In the genomic region with DNA sequence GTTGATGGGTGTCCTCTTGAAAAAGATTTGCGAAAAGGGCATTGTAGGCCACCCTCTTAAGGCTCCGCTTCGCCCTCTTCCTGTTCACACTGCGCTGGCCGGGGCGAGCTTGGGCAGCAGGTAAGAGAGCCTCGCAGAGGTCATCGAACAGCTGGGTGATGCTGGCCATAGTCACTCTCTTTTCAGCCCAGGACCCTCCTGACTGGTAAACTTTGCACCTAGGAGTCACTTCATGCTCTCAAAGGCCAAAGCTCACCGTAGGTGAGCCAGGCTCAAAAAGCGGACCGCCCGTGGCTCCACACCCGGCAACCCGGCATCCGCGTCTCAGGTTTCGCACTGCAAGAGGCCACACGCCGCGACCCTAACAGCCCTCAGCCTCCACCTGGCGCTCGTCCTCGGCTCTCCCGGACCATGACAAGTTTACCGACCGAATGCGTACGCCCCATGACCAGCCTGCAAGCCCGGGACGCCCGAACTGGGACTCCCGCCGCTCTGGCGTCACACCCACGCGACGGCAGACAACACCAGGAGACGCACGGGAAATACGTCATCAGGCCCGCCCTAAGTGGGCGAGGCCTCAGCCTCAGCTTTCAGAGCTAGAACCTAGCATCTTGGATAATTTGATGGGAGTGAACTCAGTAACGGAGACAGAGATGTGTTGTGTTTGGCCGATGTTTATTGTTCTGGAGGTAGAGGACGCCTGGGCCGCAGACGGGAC, we compare ENCODE assay signal across 7 mouse cellular contexts. TPM values are rescaled to one million over a fixed set of nuclear protein-coding genes. Genes with fewer than 3 reads are reported as not detected.
DNase-seq lines count a peak whose midpoint lies in the region; ATAC-seq lines count a peak whose summit lies in the region.

A gene (minus strand): TSS at position 464 of the 718 bp plus-strand sequence.

- peak; percentile 96 to 97 for DNase-seq in adrenal gland, adult 18-20 months (ENCODE audit: low spot score in 2 of 2)
- DNase-seq in embryo, embryonic 11 days: peak; percentile 97
- peak; percentile 89 to 94 for DNase-seq in gastrocnemius, postnatal 36 days
- peak; percentile 97 to 98 for DNase-seq in left cerebral cortex, postnatal 25 days (ENCODE audit: low spot score in 2 of 2)
- peak; percentile 93 for DNase-seq in midbrain, embryonic 10.5 days (ENCODE audit: low spot score)
- DNase-seq in right cerebral cortex, postnatal 4 days: peak; percentile 93

- ATAC-seq in intestine, embryonic 15.5 days: peak; percentile 91

- no peaks in the 10 kb centered on the region for H3K27me3 ChIP-seq in intestine, embryonic 15.5 days (replicated peaks)
- H3K27me3 ChIP-seq in midbrain, embryonic 10.5 days (ENCODE audit: low read depth, poor library complexity, severe bottlenecking): no peaks in the 10 kb centered on the region

- peaks cover 6% of the 10 kb centered on the region; the same call in 1 of the 2 replicates for H3K36me3 ChIP-seq in intestine, embryonic 15.5 days
- peaks cover 48% of the 10 kb centered on the region for H3K36me3 ChIP-seq in midbrain, embryonic 10.5 days

- peaks cover 38% of the 10 kb centered on the region for H3K4me1 ChIP-seq in intestine, embryonic 15.5 days (replicated peaks)
- peaks cover 54% of the 10 kb centered on the region for H3K4me1 ChIP-seq in midbrain, embryonic 10.5 days

- no peaks in the 10 kb centered on the region for H3K9me3 ChIP-seq in intestine, embryonic 15.5 days
- no peaks in the 10 kb centered on the region for H3K9me3 ChIP-seq in midbrain, embryonic 10.5 days (replicated peaks)

- H3K4me2 ChIP-seq in intestine, embryonic 15.5 days (replicated peaks): peak within 1 kb of the TSS; percentile 91

- peak within 1 kb of the TSS; percentile 79 for H3K4me3 ChIP-seq in intestine, embryonic 15.5 days (replicated peaks)
- peak within 1 kb of the TSS; percentile 94 for H3K4me3 ChIP-seq in midbrain, embryonic 10.5 days

- under 1% methylated on average over 47 of the region's 47 CpGs for WGBS in intestine, embryonic 15.5 days
- under 1% methylated on average over 47 of the region's 47 CpGs for WGBS in midbrain, embryonic 10.5 days

- intact Hi-C loops in gastrocnemius, postnatal 36 days (cut with DNase I): loop anchor here (5.0 kb wide), 2 partner anchors 46 to 89 kb away; a partner anchor contains a TSS
- intact Hi-C loops in left cerebral cortex, postnatal 25 days (cut with DNase I): loop anchor here (2.0 to 5.0 kb wide), 2 partner anchors 88 to 234 kb away; a partner anchor contains a TSS

- peak within 1 kb of the TSS; percentile 74 for H3K27ac ChIP-seq in intestine, embryonic 15.5 days
- H3K27ac ChIP-seq in midbrain, embryonic 10.5 days (replicated peaks): peak within 1 kb of the TSS; percentile 87

- H3K9ac ChIP-seq in intestine, embryonic 15.5 days: peak within 1 kb of the TSS; percentile 81

RNA-seq across cellular contexts. Expression of the gene that starts here (rescaled TPM):
- 10 to 100 TPM; 10.8 to 13.0 TPM for total RNA-seq in adrenal gland, adult 18-20 months (2021)
- total RNA-seq in gastrocnemius, postnatal 36 days (2021): 1 to 10 TPM; 7.0 to 8.0 TPM
- 10.5 and 12.6 TPM in 2 replicates for polyA plus RNA-seq in intestine, embryonic 15.5 days (2015; fragmentation: Nextera tagmentation; extraction: Ambion mirVana)
- 10 to 100 TPM; 26.3 to 27.7 TPM for total RNA-seq in left cerebral cortex, postnatal 25 days (2021)
- polyA plus RNA-seq in midbrain, embryonic 10.5 days (2016; fragmentation: Nextera tagmentation; extraction: Ambion mirVana): 24.7 and 25.6 TPM in 2 replicates

Comparison
In these comparisons a context has a peak if more than half of its experiments do, and no peak if none do; other contexts are left out.
1. Peak in every context shown above with its lines: DNase-seq, ATAC-seq, H3K4me3 ChIP-seq and H3K27ac ChIP-seq.